Mouse (Mus musculus) liver, adult 2 months (tissue): Measurements from ENCODE around the gene Tnfsf13b. TPM values are rescaled to one million over a fixed set of nuclear protein-coding genes. Genes with fewer than 3 reads are reported as not detected.
A peak's percentile ranks its signal among the peaks of the same experiment; 100 is the strongest.

Experiments
- DNase-seq: peaks from one replicate; pipeline ENCODE4 v3.0.0-alpha.2; 2011; ENCODE audit warnings: low read depth, low spot score; ENCODE audit errors: extremely low read depth
- H3K27ac ChIP-seq: fragments of 200-500 bp; replicated peaks from 2 replicates; pipeline ENCODE4 v1.5.1; 2012; ENCODE audit warnings: low read depth, mild to moderate bottlenecking, control low read depth, inconsistent platforms, low read length; ENCODE audit not compliant: insufficient read depth
- H3K27me3 ChIP-seq: fragments of 200-500 bp; 2 replicates; pipeline ENCODE4 v1.6.1; 2012; ENCODE audit warnings: mild to moderate bottlenecking, moderate library complexity, low read length, inconsistent platforms; ENCODE audit not compliant: control insufficient read depth, insufficient read depth
- H3K36me3 ChIP-seq: fragments of 200-500 bp; 2 replicates; pipeline ENCODE4 v1.6.1; 2012; ENCODE audit warnings: low read length, inconsistent platforms; ENCODE audit not compliant: control insufficient read depth, insufficient read depth
- H3K4me1 ChIP-seq: fragments of 200-500 bp; 2 replicates; pipeline ENCODE4 v1.6.1; 2011; ENCODE audit warnings: low read length; ENCODE audit not compliant: control insufficient read depth, insufficient read depth
- H3K4me3 ChIP-seq: fragments of 200-500 bp; 2 replicates; pipeline ENCODE4 v1.5.1; 2011; ENCODE audit warnings: low read depth, mild to moderate bottlenecking, control low read depth, low read length, moderate library complexity; ENCODE audit not compliant: insufficient read depth
- H3K79me2 ChIP-seq: fragments of 200-500 bp; 2 replicates; pipeline ENCODE4 v1.6.1; 2012; ENCODE audit warnings: inconsistent platforms, mild to moderate bottlenecking, low read length, moderate library complexity; ENCODE audit not compliant: control insufficient read depth, insufficient read depth
- H3K9ac ChIP-seq: fragments of 200-500 bp; 2 replicates; pipeline ENCODE4 v1.6.1; 2012; ENCODE audit warnings: low read depth, mild to moderate bottlenecking, control low read depth, inconsistent platforms, low read length
- CTCF ChIP-seq: fragments of 200-500 bp; IDR thresholded peaks from 2 replicates; pipeline ENCODE4 v1.5.1; 2011; ENCODE audit warnings: low read depth, low read length, control low read depth
- POLR2A ChIP-seq: fragments of 200-500 bp; IDR thresholded peaks from 2 replicates; pipeline ENCODE4 v1.6.1; 2011; ENCODE audit warnings: low read length, control low read depth; ENCODE audit not compliant: insufficient read depth; ENCODE audit errors: extremely low read depth
- WGBS: fragments of 180-500 bp; shearing (Covaris S2); methylation state at CpG from one replicate; pipeline ENCODE4 v1.1.7; 2018; 5-methylcytosine and 5-hydroxymethylcytosine counted together
- polyA plus RNA-seq: library from polyadenylated mRNA; depleted of rRNA; stranded (reverse); fragments of >200 nt; gene quantifications from 2 replicates; pipeline ENCODE4 v1.2.3, GENCODE M21; 2012
- total RNA-seq: library from RNA; depleted of rRNA; stranded (reverse); fragments of >200 nt; gene quantifications from 2 replicates; pipeline ENCODE4 v1.2.3, GENCODE M21; 2014

Tnfsf13b gene
- total and polyA plus RNA-seq, 2 experiments = 0.11 to 0.37 TPM

DNA sequence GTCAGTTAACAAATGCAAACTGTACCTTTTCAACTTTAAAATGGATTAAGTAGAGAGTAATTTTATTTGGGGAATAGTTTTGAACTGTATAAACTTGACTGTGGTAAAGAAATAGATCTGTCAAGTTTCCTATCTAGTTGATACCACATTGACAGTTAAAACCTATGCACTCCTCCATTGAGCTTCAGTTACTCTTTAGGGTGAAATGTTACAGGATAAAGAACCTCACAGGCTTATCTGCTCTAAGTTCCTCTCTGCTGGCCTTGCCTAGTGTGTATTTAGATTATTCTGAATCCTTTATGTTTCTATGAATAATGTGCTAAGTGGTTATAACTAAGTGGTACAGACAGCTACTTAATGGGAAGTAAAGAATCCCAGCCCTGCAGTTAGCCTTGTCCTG, 26.1 kb upstream of the Tnfsf13b start:
- Histone ChIP-seq H3K4me1 (peaks cover 10% of the 10 kb centered on the region), H3K27ac (no peak overlapping the region), H3K4me3 (no peak overlapping the region), H3K36me3 (peaks cover 10% of the 10 kb centered on the region), H3K79me2 (peaks cover 32% of the 10 kb centered on the region; the same call in 1 of the 2 replicates), H3K27me3 (no peaks in the 10 kb centered on the region), H3K9ac (no peak overlapping the region)
- no peak for TF ChIP-seq CTCF
- TF ChIP-seq POLR2A = no peak
- no peak for DNase-seq

DNA sequence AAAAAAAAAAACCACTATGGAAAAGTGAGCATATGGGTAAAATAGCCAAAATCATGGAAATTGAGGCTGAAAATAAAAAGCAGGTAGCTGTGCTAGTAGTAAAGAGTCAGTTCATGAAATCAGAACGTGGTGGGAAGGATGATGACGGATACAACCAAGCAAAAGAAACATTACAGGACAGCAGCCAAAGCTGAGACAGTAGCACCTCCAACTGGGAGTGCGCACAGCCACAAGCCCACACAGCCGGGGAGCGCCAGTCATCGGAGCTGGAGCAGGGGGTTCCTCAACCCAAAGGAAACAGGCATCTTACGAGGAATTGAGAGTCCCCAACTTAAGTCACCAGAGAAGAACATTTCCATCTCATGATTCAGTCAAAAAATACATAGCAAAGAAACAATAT, 2.2 kb upstream of the Tnfsf13b start:
- no peak for DNase-seq
- H3K79me2 ChIP-seq = no peaks in the 10 kb centered on the region
- no peaks in the 10 kb centered on the region for H3K36me3 ChIP-seq
- no peak overlapping the region for H3K27ac ChIP-seq
- no peaks in the 10 kb centered on the region; the same call in 1 of the 2 replicates for H3K4me1 ChIP-seq
- no peaks in the 10 kb centered on the region for H3K27me3 ChIP-seq
- no peak overlapping the region for H3K9ac ChIP-seq
- whole genome bisulfite sequencing = 79% methylated on average over 7 of the region's 7 CpGs
- no peak for TF ChIP-seq CTCF
- no peak for TF ChIP-seq POLR2A
- H3K4me3 ChIP-seq = no peak overlapping the region

DNA sequence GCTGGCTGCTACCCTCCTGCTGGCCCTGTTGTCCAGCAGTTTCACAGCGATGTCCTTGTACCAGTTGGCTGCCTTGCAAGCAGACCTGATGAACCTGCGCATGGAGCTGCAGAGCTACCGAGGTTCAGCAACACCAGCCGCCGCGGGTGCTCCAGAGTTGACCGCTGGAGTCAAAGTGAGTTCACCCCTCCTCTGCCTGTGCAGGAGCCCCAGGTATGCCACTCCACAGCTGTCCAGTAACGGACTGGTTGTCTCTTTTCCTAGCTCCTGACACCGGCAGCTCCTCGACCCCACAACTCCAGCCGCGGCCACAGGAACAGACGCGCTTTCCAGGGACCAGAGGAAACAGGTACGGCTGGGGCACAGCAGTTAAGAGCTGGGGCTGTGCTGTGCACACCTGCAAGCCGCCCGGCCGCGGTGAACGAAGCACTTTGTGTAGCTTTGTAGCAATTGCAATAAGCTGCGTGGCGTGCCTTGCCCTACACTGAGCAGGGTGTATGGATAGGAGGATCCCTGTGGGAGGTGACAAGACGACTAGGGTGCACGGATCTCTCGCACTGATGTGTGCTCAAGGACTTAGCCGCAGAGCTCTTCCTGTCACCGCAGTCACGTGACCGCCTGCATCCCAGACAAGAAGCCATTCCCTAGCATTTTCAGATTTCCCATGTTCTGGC, 856 bp downstream of the Tnfsf13b start:
- no peak overlapping the region for H3K9ac ChIP-seq
- no peaks in the 10 kb centered on the region; the same call in 1 of the 2 replicates for H3K4me1 ChIP-seq
- H3K27ac ChIP-seq = no peak overlapping the region
- peak; percentile 18 for DNase-seq
- peak overlapping the region; percentile 19; the same call in 1 of the 2 replicates for H3K4me3 ChIP-seq
- H3K79me2 ChIP-seq = no peaks in the 10 kb centered on the region
- no peak for TF ChIP-seq POLR2A
- no peak for TF ChIP-seq CTCF
- H3K27me3 ChIP-seq = no peaks in the 10 kb centered on the region
- no peaks in the 10 kb centered on the region for H3K36me3 ChIP-seq
- 5% methylated on average over 29 of the region's 29 CpGs for WGBS

DNA sequence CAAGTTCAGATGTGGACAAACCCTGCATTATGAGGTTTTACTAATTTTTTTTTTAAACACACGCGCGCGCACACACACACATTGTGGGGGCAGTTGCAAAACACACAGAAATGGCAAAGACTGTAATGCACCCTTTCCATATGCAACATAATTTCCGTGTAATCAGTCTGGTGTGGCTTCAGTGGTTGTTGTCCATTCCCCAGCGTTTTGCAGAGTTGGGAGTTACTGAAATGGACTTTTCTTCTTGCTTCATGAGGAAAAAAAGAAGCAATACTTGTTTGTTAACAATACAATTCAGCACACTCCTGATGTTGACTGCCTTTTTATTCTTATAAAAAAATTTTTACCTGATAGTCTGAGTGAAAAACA, 1.4 kb downstream of the Tnfsf13b start:
- no peaks in the 10 kb centered on the region for H3K36me3 ChIP-seq
- H3K4me1 ChIP-seq = no peaks in the 10 kb centered on the region; the same call in none of the 2 replicates
- H3K4me3 ChIP-seq = no peak overlapping the region
- H3K79me2 ChIP-seq = no peaks in the 10 kb centered on the region
- H3K27ac ChIP-seq = no peak overlapping the region
- TF ChIP-seq POLR2A (no peak), CTCF (no peak)
- no peak for DNase-seq
- H3K9ac ChIP-seq = no peak overlapping the region
- no peaks in the 10 kb centered on the region for H3K27me3 ChIP-seq
- WGBS = 39% methylated on average over 6 of the region's 6 CpGs

DNA sequence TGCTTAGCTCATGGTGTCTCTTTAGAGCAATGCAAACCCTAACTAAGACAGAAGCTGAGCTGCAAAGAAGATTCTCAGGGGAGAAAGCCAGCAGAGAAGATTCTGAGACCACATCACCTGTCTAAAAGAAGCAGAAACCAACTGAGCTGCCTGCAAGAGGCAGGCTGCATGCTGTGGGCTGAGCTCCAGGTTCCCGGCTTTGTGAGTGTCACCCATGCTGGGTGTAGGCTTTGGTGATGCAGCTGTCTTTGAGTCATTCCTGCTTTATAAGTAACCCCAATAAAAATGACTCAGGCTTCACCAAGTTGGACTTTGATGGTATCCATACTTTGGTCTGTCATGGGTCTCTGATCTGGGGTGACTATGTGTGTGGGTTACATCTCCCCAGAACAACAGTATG, 10.0 kb downstream of the Tnfsf13b start:
- H3K36me3 ChIP-seq = no peaks in the 10 kb centered on the region
- no peak overlapping the region for H3K27ac ChIP-seq
- H3K27me3 ChIP-seq = no peaks in the 10 kb centered on the region
- no peak overlapping the region for H3K9ac ChIP-seq
- H3K79me2 ChIP-seq = no peaks in the 10 kb centered on the region
- DNase-seq = no peak
- no peak for TF ChIP-seq POLR2A
- no peak for TF ChIP-seq CTCF
- H3K4me1 ChIP-seq = peaks cover 1% of the 10 kb centered on the region
- 81% methylated on average over 1 of the region's 1 CpGs for WGBS
- no peak overlapping the region for H3K4me3 ChIP-seq

DNA sequence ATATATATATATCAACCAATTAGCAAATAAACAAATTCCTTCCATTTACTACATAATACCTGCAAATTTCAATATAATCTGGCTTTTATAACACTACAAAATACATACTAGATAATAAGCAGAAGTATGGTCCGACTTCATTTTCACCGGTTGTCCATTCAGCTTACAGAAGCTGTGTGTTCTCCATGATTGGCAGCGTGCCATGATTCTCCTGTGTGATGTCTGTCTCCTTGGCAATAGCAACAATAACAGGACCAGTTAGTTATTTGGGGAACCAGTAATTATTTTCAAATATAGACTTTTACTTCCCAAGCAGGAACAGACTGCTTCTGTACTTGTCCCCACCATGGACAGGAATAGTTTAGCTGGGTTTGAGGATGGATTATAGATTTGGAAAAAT, 11.0 kb downstream of the Tnfsf13b start:
- H3K36me3 ChIP-seq = no peaks in the 10 kb centered on the region
- H3K27ac ChIP-seq = no peak overlapping the region
- no peak overlapping the region for H3K4me3 ChIP-seq
- H3K27me3 ChIP-seq = no peaks in the 10 kb centered on the region
- H3K4me1 ChIP-seq = peaks cover 1% of the 10 kb centered on the region
- no peak for DNase-seq
- H3K9ac ChIP-seq = no peak overlapping the region
- 81% methylated on average over 3 of the region's 3 CpGs for WGBS
- no peaks in the 10 kb centered on the region for H3K79me2 ChIP-seq
- TF ChIP-seq CTCF (no peak), POLR2A (no peak)
